Mouse (Mus musculus): ENCODE data around the gene Vmn1r214. TPM values are rescaled to one million over a fixed set of nuclear protein-coding genes. Genes with fewer than 3 reads are reported as not detected.

The Vmn1r214 gene
- not detected for polyA plus RNA-seq (2012; fragmentation: generic; extraction: Trizol)

GRCm38 (mm10) chr13:23030118-23030517 is at the start of gene Vmn1r214:
Gene Vmn1r214, plus strand, starts transcription at chr13:23030418.

GRCm38 (mm10) chr13:23007356-23007755 is 22.9 kb upstream of the Vmn1r214 start, which contains the start of gene Vmn1r213:
Gene Vmn1r213, plus strand, starts transcription at chr13:23007656.

GRCm38 (mm10) chr13:23067725-23068124 is 37.5 kb downstream of the Vmn1r214 start, which contains the start of gene Vmn1r215:
Gene Vmn1r215, plus strand, starts transcription at chr13:23068025.

Other genes starting within 250 kb of the Vmn1r214 start
- not detected for gene Vmn1r209, start 220.7 kb upstream of the Vmn1r214 start, polyA plus RNA-seq (2012; fragmentation: generic; extraction: Trizol)
- under 1 TPM in 1 of 2 experiments, not detected in 1; 0.02 TPM for gene Vmn1r210, start 199.1 kb upstream of the Vmn1r214 start, polyA plus RNA-seq (2012; fragmentation: generic; extraction: Trizol)
- not detected for gene Vmn1r211, start 172.9 kb upstream of the Vmn1r214 start, polyA plus RNA-seq (2012; fragmentation: generic; extraction: Trizol)
- not detected for gene Vmn1r212, start 146.2 kb upstream of the Vmn1r214 start, polyA plus RNA-seq (2012; fragmentation: generic; extraction: Trizol)
- not detected for gene Vmn1r213, start 22.8 kb upstream of the Vmn1r214 start, polyA plus RNA-seq (2012; fragmentation: generic; extraction: Trizol)
- not detected for gene Vmn1r215, start 37.6 kb downstream of the Vmn1r214 start, polyA plus RNA-seq (2012; fragmentation: generic; extraction: Trizol)
- gene Vmn1r217, start 87.8 kb downstream of the Vmn1r214 start, polyA plus RNA-seq (2012; fragmentation: generic; extraction: Trizol) = not detected
- gene Vmn1r218, start 102.7 kb downstream of the Vmn1r214 start, polyA plus RNA-seq (2012; fragmentation: generic; extraction: Trizol) = not detected
- not detected for gene Vmn1r219, start 128.9 kb downstream of the Vmn1r214 start, polyA plus RNA-seq (2012; fragmentation: generic; extraction: Trizol)
- not detected for gene Vmn1r220, start 157.6 kb downstream of the Vmn1r214 start, polyA plus RNA-seq (2012; fragmentation: generic; extraction: Trizol)
- not detected for gene Vmn1r221, start 183.7 kb downstream of the Vmn1r214 start, polyA plus RNA-seq (2012; fragmentation: generic; extraction: Trizol)
- gene Vmn1r222, start 205.5 kb downstream of the Vmn1r214 start, polyA plus RNA-seq (2012; fragmentation: generic; extraction: Trizol) = not detected
- gene Vmn1r223, start 216.7 kb downstream of the Vmn1r214 start, polyA plus RNA-seq (2012; fragmentation: generic; extraction: Trizol) = not detected